Mouse (Mus musculus): Measurements from ENCODE around the gene Tiam2. TPM values are rescaled to one million over a fixed set of nuclear protein-coding genes. Genes with fewer than 3 reads are reported as not detected.

The Tiam2 gene
- polyA plus RNA-seq, 1 experiment = 0.38 TPM

- TF ChIP-seq POLR2A (IDR thresholded peaks at IDR 0.05; ENCODE audit: borderline replicate concordance, low read depth, low read length) (no peak), CTCF (IDR thresholded peaks at IDR 0.05; ENCODE audit: low read depth, low read length) (no peak)
- Histone ChIP-seq H3K4me1 (ENCODE audit: control insufficient read depth, insufficient read depth, low read length) (no peaks in the 10 kb centered on the region), H3K4me3 (ENCODE audit: insufficient read depth, low read length) (no peak overlapping the region), H3K27ac (ENCODE audit: insufficient read depth, low read depth, low read length) (no peak overlapping the region)
These were observed 86.4 kb downstream of the Tiam2 start for GRCm38 (mm10) chr17:3412771-3413170.

- Histone ChIP-seq H3K4me1 (ENCODE audit: control insufficient read depth, insufficient read depth, low read length) (no peaks in the 10 kb centered on the region), H3K27ac (ENCODE audit: insufficient read depth, low read depth, low read length) (no peak overlapping the region), H3K4me3 (ENCODE audit: insufficient read depth, low read length) (no peak overlapping the region)
- TF ChIP-seq POLR2A (IDR thresholded peaks at IDR 0.05; ENCODE audit: borderline replicate concordance, low read depth, low read length) (no peak), CTCF (IDR thresholded peaks at IDR 0.05; ENCODE audit: low read depth, low read length) (no peak)
These were observed 89.2 kb downstream of the Tiam2 start for GRCm38 (mm10) chr17:3415580-3415979.

GRCm38 (mm10) chr17:3416401-3416800 is 90.0 kb downstream of the Tiam2 start:
- Histone ChIP-seq H3K4me3 (ENCODE audit: insufficient read depth, low read length) (no peak overlapping the region), H3K4me1 (ENCODE audit: control insufficient read depth, insufficient read depth, low read length) (no peaks in the 10 kb centered on the region), H3K27ac (ENCODE audit: insufficient read depth, low read depth, low read length) (no peak overlapping the region)
- TF ChIP-seq CTCF (IDR thresholded peaks at IDR 0.05; ENCODE audit: low read depth, low read length) (no peak), POLR2A (IDR thresholded peaks at IDR 0.05; ENCODE audit: borderline replicate concordance, low read depth, low read length) (no peak)

GRCm38 (mm10) chr17:3419368-3419928 is 93.1 kb downstream of the Tiam2 start:
- TF ChIP-seq CTCF (IDR thresholded peaks at IDR 0.05; ENCODE audit: low read depth, low read length) (no peak), POLR2A (IDR thresholded peaks at IDR 0.05; ENCODE audit: borderline replicate concordance, low read depth, low read length) (no peak)
- Histone ChIP-seq H3K4me1 (ENCODE audit: control insufficient read depth, insufficient read depth, low read length) (no peaks in the 10 kb centered on the region), H3K4me3 (ENCODE audit: insufficient read depth, low read length) (no peak overlapping the region), H3K27ac (ENCODE audit: insufficient read depth, low read depth, low read length) (no peak overlapping the region)

GRCm38 (mm10) chr17:3420148-3420547 is 93.8 kb downstream of the Tiam2 start:
- no peak for TF ChIP-seq POLR2A (IDR thresholded peaks at IDR 0.05; ENCODE audit: borderline replicate concordance, low read depth, low read length)
- no peak for TF ChIP-seq CTCF (IDR thresholded peaks at IDR 0.05; ENCODE audit: low read depth, low read length)
- H3K4me1 ChIP-seq (ENCODE audit: control insufficient read depth, insufficient read depth, low read length) = no peaks in the 10 kb centered on the region
- H3K4me3 ChIP-seq (ENCODE audit: insufficient read depth, low read length) = no peak overlapping the region
- H3K27ac ChIP-seq (ENCODE audit: insufficient read depth, low read depth, low read length) = no peak overlapping the region

- no peak for TF ChIP-seq CTCF (IDR thresholded peaks at IDR 0.05; ENCODE audit: low read depth, low read length)
- no peak for TF ChIP-seq POLR2A (IDR thresholded peaks at IDR 0.05; ENCODE audit: borderline replicate concordance, low read depth, low read length)
- no peaks in the 10 kb centered on the region for H3K4me1 ChIP-seq (ENCODE audit: control insufficient read depth, insufficient read depth, low read length)
- no peak overlapping the region for H3K4me3 ChIP-seq (ENCODE audit: insufficient read depth, low read length)
- no peak overlapping the region for H3K27ac ChIP-seq (ENCODE audit: insufficient read depth, low read depth, low read length)
These were observed 97.0 kb downstream of the Tiam2 start for GRCm38 (mm10) chr17:3423416-3423815.

- TF ChIP-seq CTCF (IDR thresholded peaks at IDR 0.05; ENCODE audit: low read depth, low read length) (no peak), POLR2A (IDR thresholded peaks at IDR 0.05; ENCODE audit: borderline replicate concordance, low read depth, low read length) (no peak)
- H3K4me3 ChIP-seq (ENCODE audit: insufficient read depth, low read length) = no peak overlapping the region
- no peak overlapping the region for H3K27ac ChIP-seq (ENCODE audit: insufficient read depth, low read depth, low read length)
- H3K4me1 ChIP-seq (ENCODE audit: control insufficient read depth, insufficient read depth, low read length) = no peaks in the 10 kb centered on the region
These were observed 102.3 kb downstream of the Tiam2 start for GRCm38 (mm10) chr17:3428659-3429058.

GRCm38 (mm10) chr17:3432590-3433498 is 106.5 kb downstream of the Tiam2 start:
- no peak overlapping the region for H3K4me3 ChIP-seq (ENCODE audit: insufficient read depth, low read length)
- H3K4me1 ChIP-seq (ENCODE audit: control insufficient read depth, insufficient read depth, low read length) = no peaks in the 10 kb centered on the region
- H3K27ac ChIP-seq (ENCODE audit: insufficient read depth, low read depth, low read length) = no peak overlapping the region
- TF ChIP-seq CTCF (IDR thresholded peaks at IDR 0.05; ENCODE audit: low read depth, low read length) (no peak), POLR2A (IDR thresholded peaks at IDR 0.05; ENCODE audit: borderline replicate concordance, low read depth, low read length) (no peak)

GRCm38 (mm10) chr17:3433521-3434271 is 107.3 kb downstream of the Tiam2 start:
- Histone ChIP-seq H3K4me1 (ENCODE audit: control insufficient read depth, insufficient read depth, low read length) (no peaks in the 10 kb centered on the region), H3K4me3 (ENCODE audit: insufficient read depth, low read length) (no peak overlapping the region), H3K27ac (ENCODE audit: insufficient read depth, low read depth, low read length) (no peak overlapping the region)
- no peak for TF ChIP-seq CTCF (IDR thresholded peaks at IDR 0.05; ENCODE audit: low read depth, low read length)
- TF ChIP-seq POLR2A (IDR thresholded peaks at IDR 0.05; ENCODE audit: borderline replicate concordance, low read depth, low read length) = no peak
